Mouse (Mus musculus) cerebellum, adult 11-12 months (tissue): Measurements from ENCODE around the gene Hoxb7.

Experiments used
- DNase-seq: peaks from one replicate; pipeline ENCODE4 v3.0.0; 2022

Gene Hoxb7

GRCm38 (mm10) chr11:96269869-96270268, 16.6 kb upstream of the Hoxb7 start:
- no peak for DNase-seq

GRCm38 (mm10) chr11:96270996-96271540, 15.4 kb upstream of the Hoxb7 start, which contains the start of gene Hoxb9:
Gene Hoxb9, plus strand, starts transcription at chr11:96271457.
- no peak for DNase-seq

- no peak for DNase-seq
These were observed 14.8 kb upstream of the Hoxb7 start for GRCm38 (mm10) chr11:96271541-96272011.

- DNase-seq, result no peak
These were observed 14.2 kb upstream of the Hoxb7 start for GRCm38 (mm10) chr11:96272024-96272921.

GRCm38 (mm10) chr11:96274428-96274827, 12.0 kb upstream of the Hoxb7 start:
- DNase-seq, result no peak

GRCm38 (mm10) chr11:96275896-96276295, 10.5 kb upstream of the Hoxb7 start:
- no peak for DNase-seq

- DNase-seq, result no peak
These were observed 9.0 kb upstream of the Hoxb7 start for GRCm38 (mm10) chr11:96277151-96278044.

GRCm38 (mm10) chr11:96278324-96278723, 8.1 kb upstream of the Hoxb7 start:
- DNase-seq, result no peak

- peak; percentile 59 for DNase-seq
These were observed 7.7 kb upstream of the Hoxb7 start for GRCm38 (mm10) chr11:96278773-96279172.

GRCm38 (mm10) chr11:96279421-96280233, 6.8 kb upstream of the Hoxb7 start:
- no peak for DNase-seq

- DNase-seq, result no peak
These were observed 5.7 kb upstream of the Hoxb7 start for GRCm38 (mm10) chr11:96280399-96281378.

- no peak for DNase-seq
These were observed 5.0 kb upstream of the Hoxb7 start for GRCm38 (mm10) chr11:96281396-96281795.

- DNase-seq, result no peak
These were observed 4.4 kb upstream of the Hoxb7 start, which contains the start of gene Hoxb8 for GRCm38 (mm10) chr11:96281855-96282570. Gene Hoxb8, plus strand, starts transcription at chr11:96281905.

- DNase-seq, result no peak
These were observed 3.5 kb upstream of the Hoxb7 start for GRCm38 (mm10) chr11:96282795-96283430.

GRCm38 (mm10) chr11:96284041-96284749, 2.2 kb upstream of the Hoxb7 start:
- no peak for DNase-seq

GRCm38 (mm10) chr11:96284774-96285734, 1.4 kb upstream of the Hoxb7 start:
- no peak for DNase-seq

- DNase-seq, result no peak
These were observed 439 bp downstream of the Hoxb7 start for GRCm38 (mm10) chr11:96286739-96287385.
